Mouse (Mus musculus) heart, embryonic 12.5 days (tissue): ENCODE results near the gene Olfr1195. TPM values are rescaled to one million over a fixed set of nuclear protein-coding genes. Genes with fewer than 3 reads are reported as not detected.
"Not testable (repeated sequence)": the region's sequence is repeated elsewhere in the genome, so short reads cannot be mapped to it uniquely, and the experiment has no call there.

Experiments used
- ATAC-seq: fragments of 200-750 bp; cut with Nextera tagmentation; 2 replicates; pipeline ENCODE4 v1.8.0; 2017; ENCODE audit warnings: moderate TSS enrichment, moderate library complexity; ENCODE audit not compliant: insufficient number of reproducible peaks, low FRiP score
- H3K27ac ChIP-seq: fragments of 300-500 bp; sonication (generic); 2 replicates; pipeline ENCODE4 v1.5.1; 2016; ENCODE audit warnings: mild to moderate bottlenecking, moderate library complexity; ENCODE audit not compliant: poor library complexity, severe bottlenecking
- H3K27me3 ChIP-seq: fragments of 300-500 bp; sonication (generic); replicated peaks from 2 replicates; pipeline ENCODE4 v1.6.1; 2016; ENCODE audit warnings: mild to moderate bottlenecking, moderate library complexity
- H3K36me3 ChIP-seq: fragments of 300-500 bp; sonication (generic); 2 replicates; pipeline ENCODE4 v1.6.1; 2016; ENCODE audit warnings: mild to moderate bottlenecking, moderate library complexity
- H3K4me1 ChIP-seq: fragments of 300-500 bp; sonication (generic); replicated peaks from 2 replicates; pipeline ENCODE4 v1.6.1; 2016; ENCODE audit warnings: mild to moderate bottlenecking
- H3K4me2 ChIP-seq: fragments of 300-500 bp; sonication (generic); 2 replicates; pipeline ENCODE4 v1.6.1; 2016; ENCODE audit warnings: mild to moderate bottlenecking, moderate library complexity
- H3K4me3 ChIP-seq: fragments of 300-500 bp; sonication (generic); 2 replicates; pipeline ENCODE4 v1.5.1; 2016; ENCODE audit warnings: mild to moderate bottlenecking
- H3K9ac ChIP-seq: fragments of 300-500 bp; sonication (generic); 2 replicates; pipeline ENCODE4 v1.6.1; 2016; ENCODE audit warnings: mild to moderate bottlenecking, moderate library complexity
- H3K9me3 ChIP-seq: fragments of 300-500 bp; sonication (generic); replicated peaks from 2 replicates; pipeline ENCODE4 v1.6.1; 2016; ENCODE audit warnings: mild to moderate bottlenecking, moderate library complexity
- WGBS: fragments of 180-500 bp; shearing (Covaris S2); methylation state at CpG from one replicate; pipeline ENCODE4 v1.1.7; 2016; 5-methylcytosine and 5-hydroxymethylcytosine counted together
- polyA plus RNA-seq: library from polyadenylated mRNA; unstranded; fragments of >200 nt; fragmentation: Nextera tagmentation; extraction: Ambion mirVana; gene quantifications from 2 replicates; pipeline ENCODE4 v1.2.1, GENCODE M21; 2016

Gene Olfr1195
- polyA plus RNA-seq, result not detected in 2 replicates

- Histone ChIP-seq H3K27me3 (no peaks in the 10 kb centered on the region), H3K9ac (no peak within 1 kb of the TSS), H3K27ac (no peak within 1 kb of the TSS), H3K4me2 (no peak within 1 kb of the TSS), H3K4me1 (no peaks in the 10 kb centered on the region), H3K9me3 (0 out of 2 replicates have a peak, but pooled peaks cover 2% of the 10 kb centered on the region), H3K4me3 (no peak within 1 kb of the TSS), H3K36me3 (no peaks in the 10 kb centered on the region)
- ATAC-seq, result no peak
Measured at GRCm38 (mm10) chr2:88689087-88689486, at the start of gene Olfr1195. Gene Olfr1195 (minus strand): TSS chr2:88689187.

DNA sequence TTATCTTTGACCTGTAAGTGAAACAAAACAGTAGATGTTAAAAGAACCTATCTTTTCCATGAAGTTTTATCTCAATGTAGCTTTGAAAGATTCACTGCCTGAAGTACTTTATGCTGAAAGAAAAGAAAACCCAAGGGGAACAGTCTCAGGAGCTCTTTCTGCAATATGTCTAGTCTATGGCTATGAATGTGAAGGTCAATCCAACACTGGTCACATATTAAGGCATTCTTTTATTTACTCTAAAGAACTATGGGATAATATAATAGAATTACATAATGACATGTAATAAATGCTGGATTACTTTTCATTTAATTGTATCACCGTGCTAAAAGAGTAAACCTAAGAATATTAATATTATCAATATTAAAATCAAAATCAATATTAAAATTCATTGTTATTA lies 43.3 kb upstream of the Olfr1195 start, which contains the start of gene Olfr1197:
Gene Olfr1197, minus strand, starts transcription at position 101 of the 400 bp plus-strand sequence.
- no peak within 1 kb of the TSS for H3K27ac ChIP-seq
- H3K9me3 ChIP-seq, result no peaks in the 10 kb centered on the region
- no peak for ATAC-seq
- no peaks in the 10 kb centered on the region for H3K4me1 ChIP-seq
- no peak within 1 kb of the TSS for H3K4me3 ChIP-seq
- no peaks in the 10 kb centered on the region for H3K36me3 ChIP-seq
- no peaks in the 10 kb centered on the region for H3K27me3 ChIP-seq
- WGBS, result 69% methylated on average over 1 of the region's 1 CpGs
- no peak within 1 kb of the TSS for H3K4me2 ChIP-seq
- no peak within 1 kb of the TSS for H3K9ac ChIP-seq

DNA sequence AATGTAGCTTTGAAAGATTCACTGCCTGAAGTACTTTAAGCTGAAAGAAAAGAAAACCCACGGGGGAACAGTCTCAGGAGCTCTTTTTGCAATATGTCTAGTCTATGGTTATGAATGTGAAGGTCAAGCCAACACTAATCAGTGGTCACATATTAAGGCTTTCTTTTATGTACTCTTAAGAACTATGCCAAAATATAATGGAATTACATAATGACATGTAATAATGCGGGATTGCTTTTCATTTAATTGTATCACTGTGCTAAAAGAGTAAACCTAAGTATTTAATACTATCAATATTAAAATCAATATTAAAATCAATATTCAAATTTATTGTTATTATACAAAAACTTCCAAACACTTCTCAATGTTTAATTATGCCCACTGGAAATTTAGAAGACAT lies 15.5 kb upstream of the Olfr1195 start, which contains the start of gene Olfr1196:
Gene Olfr1196, minus strand, starts transcription at position 101 of the 400 bp plus-strand sequence.
- H3K9me3 ChIP-seq, result no peaks in the 10 kb centered on the region
- H3K4me1 ChIP-seq, result no peaks in the 10 kb centered on the region
- no peak for ATAC-seq
- no peak within 1 kb of the TSS for H3K27ac ChIP-seq
- no peaks in the 10 kb centered on the region for H3K27me3 ChIP-seq
- H3K36me3 ChIP-seq, result no peaks in the 10 kb centered on the region
- no peak within 1 kb of the TSS for H3K9ac ChIP-seq
- no peak within 1 kb of the TSS for H3K4me3 ChIP-seq
- H3K4me2 ChIP-seq, result no peak within 1 kb of the TSS
- WGBS, result 70% methylated on average over 2 of the region's 2 CpGs

- H3K4me2 ChIP-seq, H3K9ac ChIP-seq, H3K4me1 ChIP-seq, H3K4me3 ChIP-seq, H3K27me3 ChIP-seq, ATAC-seq, H3K9me3 ChIP-seq, H3K36me3 ChIP-seq, H3K27ac ChIP-seq: not testable (repeated sequence)
Measured at GRCm38 (mm10) chr2:88675328-88675727, 13.7 kb downstream of the Olfr1195 start, which contains the start of gene Olfr1193. Gene Olfr1193 (plus strand): TSS chr2:88675628.

DNA sequence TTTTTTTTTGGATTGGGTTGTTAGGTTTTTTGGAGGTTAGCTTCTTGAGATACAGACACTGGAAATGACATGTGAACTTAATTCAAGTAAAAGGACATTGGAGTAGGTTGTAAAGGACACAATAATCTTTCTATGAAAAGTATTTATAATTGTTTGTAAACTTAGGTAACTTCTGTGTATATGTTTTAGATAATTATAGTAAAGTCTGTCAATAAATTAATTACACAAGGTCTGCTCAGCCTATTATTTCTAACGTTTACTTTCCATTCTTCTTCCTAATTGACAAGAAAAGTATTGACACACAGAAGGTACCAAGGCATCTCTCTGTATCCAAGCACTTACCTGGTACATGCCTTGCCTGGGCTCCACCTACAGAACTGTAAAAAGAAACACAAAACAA lies 40.8 kb downstream of the Olfr1195 start, which contains the start of gene Olfr1192-ps1:
Gene Olfr1192-ps1, plus strand, starts transcription at position 301 of the 400 bp plus-strand sequence.
- no peak for ATAC-seq
- H3K9me3 ChIP-seq, result no peaks in the 10 kb centered on the region
- no peak within 1 kb of the TSS for H3K4me2 ChIP-seq
- H3K9ac ChIP-seq, result no peak within 1 kb of the TSS
- no peak within 1 kb of the TSS for H3K27ac ChIP-seq
- H3K4me3 ChIP-seq, result no peak within 1 kb of the TSS
- H3K4me1 ChIP-seq, result no peaks in the 10 kb centered on the region
- no peaks in the 10 kb centered on the region for H3K36me3 ChIP-seq
- 44% methylated on average over 1 of the region's 1 CpGs for WGBS
- H3K27me3 ChIP-seq, result no peaks in the 10 kb centered on the region

DNA sequence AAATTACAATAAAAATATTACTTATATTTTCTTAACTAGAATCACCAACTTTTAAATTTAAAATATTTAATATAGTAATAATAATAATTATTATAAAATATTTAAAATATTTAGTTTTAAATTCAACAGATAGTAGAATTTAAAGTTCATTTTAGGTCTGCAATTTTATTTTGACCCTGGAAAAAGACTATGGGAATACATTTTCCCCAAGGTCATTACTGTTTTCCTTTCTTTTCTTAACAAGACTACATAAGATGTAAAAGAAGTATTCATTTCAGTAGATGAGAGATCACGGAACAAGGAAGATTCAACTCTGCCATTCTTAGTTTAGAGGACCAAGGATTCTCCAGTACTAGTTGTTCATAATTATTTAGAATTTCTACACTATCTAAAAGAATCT lies 48.7 kb downstream of the Olfr1195 start, which contains the start of gene Olfr1191-ps1:
Gene Olfr1191-ps1, plus strand, starts transcription at position 301 of the 400 bp plus-strand sequence.
- WGBS, result 84% methylated on average over 1 of the region's 1 CpGs
- H3K27ac ChIP-seq, ATAC-seq, H3K9ac ChIP-seq, H3K4me3 ChIP-seq, H3K4me2 ChIP-seq, H3K27me3 ChIP-seq, H3K36me3 ChIP-seq, H3K9me3 ChIP-seq, H3K4me1 ChIP-seq: not testable (repeated sequence)

Other genes starting within 250 kb of the Olfr1195 start
- gene Gm13757, start 240.1 kb downstream of the Olfr1195 start, polyA plus RNA-seq, result not detected in 2 replicates
- not detected in 2 replicates for gene Olfr1183, start 234.3 kb downstream of the Olfr1195 start, polyA plus RNA-seq
- not detected in 2 replicates for gene Olfr1184, start 205.6 kb downstream of the Olfr1195 start, polyA plus RNA-seq
- gene Olfr1185-ps1, start 195.9 kb downstream of the Olfr1195 start, polyA plus RNA-seq, result not detected in 2 replicates
- gene Olfr1186, start 170.6 kb downstream of the Olfr1195 start, polyA plus RNA-seq, result not detected in 2 replicates
- not detected in 2 replicates for gene Olfr1188, start 132.3 kb downstream of the Olfr1195 start, polyA plus RNA-seq
- not detected in 2 replicates for gene Olfr1189, start 102.7 kb downstream of the Olfr1195 start, polyA plus RNA-seq
- not detected in 2 replicates for gene Olfr1191-ps1, start 48.6 kb downstream of the Olfr1195 start, polyA plus RNA-seq
- gene Olfr1192-ps1, start 40.7 kb downstream of the Olfr1195 start, polyA plus RNA-seq, result not detected in 2 replicates
- not detected in 2 replicates for gene Olfr1193, start 13.6 kb downstream of the Olfr1195 start, polyA plus RNA-seq
- not detected in 2 replicates for gene Olfr1196, start 15.4 kb upstream of the Olfr1195 start, polyA plus RNA-seq
- not detected in 2 replicates for gene Olfr1197, start 43.2 kb upstream of the Olfr1195 start, polyA plus RNA-seq
- gene Olfr1198, start 62.2 kb upstream of the Olfr1195 start, polyA plus RNA-seq, result not detected in 2 replicates
- not detected in 2 replicates for gene Olfr1199, start 71.3 kb upstream of the Olfr1195 start, polyA plus RNA-seq
- not detected in 2 replicates for gene Olfr1200, start 81.3 kb upstream of the Olfr1195 start, polyA plus RNA-seq
- gene Olfr1201, start 103.8 kb upstream of the Olfr1195 start, polyA plus RNA-seq, result not detected in 2 replicates
- gene Olfr1202, start 125.3 kb upstream of the Olfr1195 start, polyA plus RNA-seq, result not detected in 2 replicates
- gene Olfr1205, start 140.6 kb upstream of the Olfr1195 start, polyA plus RNA-seq, result not detected in 2 replicates
- gene Olfr1204, start 160.1 kb upstream of the Olfr1195 start, polyA plus RNA-seq, result not detected in 2 replicates
- gene Olfr1206, start 174.0 kb upstream of the Olfr1195 start, polyA plus RNA-seq, result not detected in 2 replicates
- gene Olfr1208, start 213.1 kb upstream of the Olfr1195 start, polyA plus RNA-seq, result not detected in 2 replicates
- gene Olfr1209, start 226.0 kb upstream of the Olfr1195 start, polyA plus RNA-seq, result not detected in 2 replicates
- gene Olfr1211, start 248.9 kb upstream of the Olfr1195 start, polyA plus RNA-seq, result not detected in 2 replicates